Mouse (Mus musculus): ENCODE measurements around the gene Trabd2b.

GRCm38 (mm10) chr4:114420154-114420553 lies 13.6 kb downstream of the Trabd2b start:
- TF ChIP-seq ZC3H11A (IDR thresholded peaks at IDR 0.05; ENCODE audit: borderline replicate concordance, low read depth, low read length) (no peak), HCFC1 (IDR thresholded peaks at IDR 0.05; ENCODE audit: borderline replicate concordance, insufficient read depth, low read length) (no peak), CHD2 (IDR thresholded peaks at IDR 0.05; ENCODE audit: low read depth, low read length) (no peak), MAFK (IDR thresholded peaks at IDR 0.05; ENCODE audit: insufficient read depth, low read depth, low read length) (no peak)

All from ES-E14 (cell line).